Mouse (Mus musculus) lung, adult 18-20 months (tissue): Measurements from ENCODE around the gene Lrp1.
A peak's percentile ranks its signal among the peaks of the same experiment; 100 is the strongest.

Experiments used
- DNase-seq, 2 experiments: peaks; one replicate each; pipeline ENCODE4 v3.0.0; 2022; ENCODE audit warnings: mixed read lengths in 2 of 2

Gene Lrp1

GRCm38 (mm10) chr10:127590831-127591451, 30.0 kb downstream of the Lrp1 start:
- DNase-seq = no peak

- no peak for DNase-seq
Observed at GRCm38 (mm10) chr10:127590256-127590655, 30.7 kb downstream of the Lrp1 start.

GRCm38 (mm10) chr10:127587776-127588175, 33.2 kb downstream of the Lrp1 start:
- DNase-seq = no peak

GRCm38 (mm10) chr10:127586209-127586608, 34.7 kb downstream of the Lrp1 start:
- no peak for DNase-seq

- no peak for DNase-seq
Observed at GRCm38 (mm10) chr10:127585598-127585997, 35.4 kb downstream of the Lrp1 start.

GRCm38 (mm10) chr10:127583649-127584048, 37.3 kb downstream of the Lrp1 start:
- DNase-seq = no peak

GRCm38 (mm10) chr10:127581291-127581690, 39.7 kb downstream of the Lrp1 start:
- DNase-seq = no peak

GRCm38 (mm10) chr10:127577982-127578381, 43.0 kb downstream of the Lrp1 start:
- DNase-seq = peak; percentile 40 to 52

- DNase-seq = no peak
Observed at GRCm38 (mm10) chr10:127577156-127577555, 43.8 kb downstream of the Lrp1 start.

GRCm38 (mm10) chr10:127576381-127576961, 44.5 kb downstream of the Lrp1 start:
- DNase-seq = peak; percentile 75 to 83

- no peak for DNase-seq
Observed at GRCm38 (mm10) chr10:127575741-127576140, 45.2 kb downstream of the Lrp1 start.

GRCm38 (mm10) chr10:127572281-127572680, 48.7 kb downstream of the Lrp1 start:
- DNase-seq = no peak

- no peak for DNase-seq
Observed at GRCm38 (mm10) chr10:127570937-127571641, 49.9 kb downstream of the Lrp1 start.

- peak; percentile 46 to 61 for DNase-seq
Observed at GRCm38 (mm10) chr10:127570384-127570783, 50.6 kb downstream of the Lrp1 start.

GRCm38 (mm10) chr10:127569450-127569849, 51.5 kb downstream of the Lrp1 start:
- peak; percentile 50 to 75 for DNase-seq

- no peak for DNase-seq
Observed at GRCm38 (mm10) chr10:127566553-127567326, 54.2 kb downstream of the Lrp1 start.

- DNase-seq = peak in 1 of 2 experiments; percentile 17
Observed at GRCm38 (mm10) chr10:127564301-127564700, 56.6 kb downstream of the Lrp1 start.

GRCm38 (mm10) chr10:127563840-127564239, 57.1 kb downstream of the Lrp1 start:
- no peak for DNase-seq

- no peak for DNase-seq
Observed at GRCm38 (mm10) chr10:127561145-127561544, 59.8 kb downstream of the Lrp1 start.

GRCm38 (mm10) chr10:127557397-127557796, 63.6 kb downstream of the Lrp1 start:
- no peak for DNase-seq

- no peak for DNase-seq
Observed at GRCm38 (mm10) chr10:127555703-127556102, 65.2 kb downstream of the Lrp1 start.

GRCm38 (mm10) chr10:127549892-127550291, 71.1 kb downstream of the Lrp1 start:
- no peak for DNase-seq

- DNase-seq = no peak
Observed at GRCm38 (mm10) chr10:127548236-127548635, 72.7 kb downstream of the Lrp1 start.
